Mouse (Mus musculus) telencephalon, adult 2 months (tissue): ENCODE results near the gene C1ql1.

Experiments
- DNase-seq: peaks from one replicate; pipeline ENCODE4 v3.0.0-alpha.2; 2011; ENCODE audit warnings: low read depth, low spot score

Gene C1ql1

GRCm38 (mm10) chr11:102901199-102901598 is 45.3 kb downstream of the C1ql1 start:
- DNase-seq, result no peak

GRCm38 (mm10) chr11:102900763-102901162 is 45.7 kb downstream of the C1ql1 start, which contains the start of gene Gfap:
Gene Gfap (minus strand): TSS chr11:102900912.
- DNase-seq, result peak; percentile 39

- DNase-seq, result no peak
Observed at GRCm38 (mm10) chr11:102898408-102898807, 48.1 kb downstream of the C1ql1 start.

DNA sequence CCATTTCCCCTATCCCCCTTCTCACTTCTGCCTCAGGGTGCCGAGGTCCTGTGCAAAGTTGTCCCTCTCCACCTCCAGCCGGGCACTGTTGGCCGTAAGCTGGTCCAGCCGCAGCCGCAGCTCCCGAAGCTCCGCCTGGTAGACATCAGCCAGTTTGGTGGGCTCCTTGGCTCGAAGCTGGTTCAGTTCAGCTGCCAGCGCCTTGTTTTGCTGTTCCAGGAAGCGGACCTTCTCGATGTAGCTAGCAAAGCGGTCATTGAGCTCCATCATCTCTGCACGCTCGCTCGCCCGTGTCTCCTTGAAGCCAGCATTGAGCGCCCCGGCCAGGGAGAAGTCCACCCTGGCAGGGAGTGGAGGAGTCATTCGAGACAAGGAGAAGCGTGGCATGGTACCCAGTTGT is 49.8 kb downstream of the C1ql1 start:
- no peak for DNase-seq

GRCm38 (mm10) chr11:102895779-102896178 is 50.7 kb downstream of the C1ql1 start:
- DNase-seq, result no peak

- no peak for DNase-seq
Observed at GRCm38 (mm10) chr11:102894716-102895115, 51.8 kb downstream of the C1ql1 start.

DNA sequence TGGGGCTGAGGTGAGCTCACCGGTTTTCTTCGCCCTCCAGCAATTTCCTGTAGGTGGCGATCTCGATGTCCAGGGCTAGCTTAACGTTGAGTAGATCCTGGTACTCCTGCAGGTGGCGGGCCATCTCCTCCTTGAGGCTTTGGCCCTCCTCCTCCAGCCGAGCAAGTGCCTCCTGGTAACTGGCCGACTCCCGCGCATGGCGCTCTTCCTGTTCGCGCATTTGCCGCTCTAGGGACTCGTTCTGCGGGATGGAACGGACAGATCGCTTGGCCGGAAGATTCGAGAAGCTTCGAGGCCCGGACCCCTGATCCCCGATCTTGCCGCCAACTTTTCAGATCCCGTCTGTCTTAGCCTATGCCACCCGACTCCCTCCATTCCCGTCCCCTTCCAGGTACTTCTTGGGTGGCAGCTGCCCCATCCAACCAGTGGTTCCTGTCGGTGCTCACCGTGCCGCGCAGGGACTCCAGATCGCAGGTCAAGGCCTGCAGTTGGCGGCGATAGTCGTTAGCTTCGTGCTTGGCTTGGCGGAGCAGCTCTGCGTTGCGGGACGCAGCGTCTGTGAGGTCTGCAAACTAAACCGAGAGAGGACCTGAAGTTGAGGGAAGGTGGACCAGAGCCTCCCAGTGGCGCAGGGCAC is 53.4 kb downstream of the C1ql1 start:
- DNase-seq, result no peak

DNA sequence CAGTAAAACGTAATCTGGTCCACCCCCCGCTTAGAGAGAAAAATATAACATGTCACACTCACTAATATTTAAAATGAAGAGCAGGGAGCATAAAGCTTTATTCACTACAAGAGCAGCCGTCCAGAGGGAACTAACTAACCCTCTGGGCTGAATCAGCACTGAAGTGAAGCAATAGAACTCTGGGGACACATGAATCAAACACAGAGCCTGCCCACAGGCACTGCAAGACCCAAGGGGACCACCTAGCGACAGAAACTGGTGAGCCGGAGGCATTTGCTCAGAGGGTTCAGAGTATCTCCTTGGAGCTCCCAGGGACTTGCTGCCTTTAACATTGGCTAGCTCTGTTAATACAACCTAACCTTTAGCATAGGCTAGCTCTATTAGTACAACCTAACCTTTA is 56.4 kb downstream of the C1ql1 start:
- no peak for DNase-seq
